Mouse (Mus musculus) cortical plate, adult 2 months (tissue): ENCODE results near the gene Bet1l.

ENCODE experiments used
- CTCF ChIP-seq: fragments of 200-500 bp; IDR thresholded peaks from 2 replicates; pipeline ENCODE4 v1.5.1; 2011; ENCODE audit warnings: mild to moderate bottlenecking, control low read depth, low read length; ENCODE audit not compliant: insufficient read depth; ENCODE audit errors: extremely low read depth
- POLR2A ChIP-seq: fragments of 200-500 bp; IDR thresholded peaks from 2 replicates; pipeline ENCODE4 v1.6.1; 2011; ENCODE audit warnings: mild to moderate bottlenecking, low read length, control low read depth; ENCODE audit not compliant: insufficient read depth; ENCODE audit errors: extremely low read depth

GRCm38 (mm10) chr7:140856785-140857549 is 410 bp downstream of the Bet1l start, which contains the start of gene Ric8a:
- TF ChIP-seq CTCF (no peak), POLR2A (peak; percentile 64; the same call in 1 of the 2 replicates)
